Mouse (Mus musculus): ENCODE data around the gene Arhgef18.

- 0 out of 2 replicates have a peak, but pooled peaks have one; percentile 11 for TF ChIP-seq CTCF (IDR thresholded peaks at IDR 0.05; ENCODE audit: borderline replicate concordance, extremely low read depth, insufficient read depth, insufficient read length)
- no peak for TF ChIP-seq POLR2A (IDR thresholded peaks at IDR 0.05; ENCODE audit: borderline replicate concordance, extremely low read depth, insufficient read depth, insufficient read length, poor library complexity, severe bottlenecking)
These were observed 37.2 kb upstream of the Arhgef18 start for GRCm38 (mm10) chr8:3355586-3355985.
